Mouse (Mus musculus): Measurements from ENCODE around the gene Olfr1466. TPM values are rescaled to one million over a fixed set of nuclear protein-coding genes. Genes with fewer than 3 reads are reported as not detected.

Olfr1466 gene
- polyA plus RNA-seq (2012; rRNA removed) = not detected in 2 replicates

GRCm38 (mm10) chr19:13338562-13338961 is at the start of gene Olfr1466:
Gene Olfr1466 (plus strand): TSS chr19:13338862.

GRCm38 (mm10) chr19:13315441-13315840 is 23.2 kb upstream of the Olfr1466 start, which contains the start of gene Olfr1465:
Gene Olfr1465 (minus strand): TSS chr19:13315541.

GRCm38 (mm10) chr19:13361936-13362335 is 23.3 kb downstream of the Olfr1466 start, which contains the start of gene Olfr1467:
Gene Olfr1467 (plus strand): TSS chr19:13362236.

Other genes with a start within 250 kb of the Olfr1466 start
- gene Olfr1457, start 241.0 kb upstream of the Olfr1466 start, polyA plus RNA-seq (2012; rRNA removed) = not detected in 2 replicates
- not detected in 2 replicates for gene Olfr1458, start 232.1 kb upstream of the Olfr1466 start, polyA plus RNA-seq (2012; rRNA removed)
- not detected in 2 replicates for gene Olfr1459, start 189.3 kb upstream of the Olfr1466 start, polyA plus RNA-seq (2012; rRNA removed)
- not detected in 2 replicates for gene Olfr1461, start 175.9 kb upstream of the Olfr1466 start, polyA plus RNA-seq (2012; rRNA removed)
- not detected in 2 replicates for gene Olfr1462, start 153.1 kb upstream of the Olfr1466 start, polyA plus RNA-seq (2012; rRNA removed)
- gene Olfr1463, start 107.5 kb upstream of the Olfr1466 start, polyA plus RNA-seq (2012; rRNA removed) = not detected in 2 replicates
- gene Olfr1465, start 23.3 kb upstream of the Olfr1466 start, polyA plus RNA-seq (2012; rRNA removed) = not detected in 2 replicates
- not detected in 2 replicates for gene Olfr1467, start 23.4 kb downstream of the Olfr1466 start, polyA plus RNA-seq (2012; rRNA removed)
- gene Olfr1469, start 69.0 kb downstream of the Olfr1466 start, polyA plus RNA-seq (2012; rRNA removed) = not detected in 2 replicates
- not detected in 2 replicates for gene Olfr1471, start 104.5 kb downstream of the Olfr1466 start, polyA plus RNA-seq (2012; rRNA removed)
- gene Olfr1472, start 117.2 kb downstream of the Olfr1466 start, polyA plus RNA-seq (2012; rRNA removed) = not detected in 2 replicates
- not detected in 2 replicates for gene Olfr1474, start 130.7 kb downstream of the Olfr1466 start, polyA plus RNA-seq (2012; rRNA removed)
- gene Olfr1475, start 141.3 kb downstream of the Olfr1466 start, polyA plus RNA-seq (2012; rRNA removed) = not detected in 2 replicates
- gene Olfr1477, start 161.7 kb downstream of the Olfr1466 start, polyA plus RNA-seq (2012; rRNA removed) = not detected in 2 replicates
- not detected in 2 replicates for gene Olfr1480, start 189.1 kb downstream of the Olfr1466 start, polyA plus RNA-seq (2012; rRNA removed)
- gene Olfr1484, start 244.6 kb downstream of the Olfr1466 start, polyA plus RNA-seq (2012; rRNA removed) = not detected in 2 replicates